Mouse (Mus musculus): ENCODE data around the gene Hdc. TPM values are rescaled to one million over a fixed set of nuclear protein-coding genes. Genes with fewer than 3 reads are reported as not detected.

The Hdc gene
- total RNA-seq, 2 experiments from 2014 or later = 2.6 to 25.9 TPM

GRCm38 (mm10) chr2:126601918-126602600 lies 17.0 kb downstream of the Hdc start:
- no peak for DNase-seq

GRCm38 (mm10) chr2:126600533-126600932 lies 18.6 kb downstream of the Hdc start:
- peak; percentile 23 to 38 for DNase-seq

- no peak for DNase-seq
Measured at GRCm38 (mm10) chr2:126599005-126599404, 20.1 kb downstream of the Hdc start.

- DNase-seq = no peak
Measured at GRCm38 (mm10) chr2:126598359-126598758, 20.7 kb downstream of the Hdc start.

- DNase-seq = no peak
Measured at GRCm38 (mm10) chr2:126597279-126598241, 21.5 kb downstream of the Hdc start.

- DNase-seq = no peak
Measured at GRCm38 (mm10) chr2:126596347-126597072, 22.6 kb downstream of the Hdc start.

- DNase-seq = peak; percentile 73 to 89
Measured at GRCm38 (mm10) chr2:126593831-126594610, 25.1 kb downstream of the Hdc start.

GRCm38 (mm10) chr2:126591304-126591703 lies 27.8 kb downstream of the Hdc start:
- no peak for DNase-seq

GRCm38 (mm10) chr2:126587468-126587867 lies 31.6 kb downstream of the Hdc start:
- DNase-seq = no peak

GRCm38 (mm10) chr2:126584621-126585369 lies 34.3 kb downstream of the Hdc start:
- no peak for DNase-seq

- DNase-seq = no peak
Measured at GRCm38 (mm10) chr2:126583960-126584359, 35.1 kb downstream of the Hdc start.

GRCm38 (mm10) chr2:126579282-126579681 lies 39.8 kb downstream of the Hdc start:
- DNase-seq = no peak

- DNase-seq = no peak
Measured at GRCm38 (mm10) chr2:126577362-126577761, 41.7 kb downstream of the Hdc start.

GRCm38 (mm10) chr2:126575391-126576176 lies 43.5 kb downstream of the Hdc start:
- DNase-seq = no peak

- DNase-seq = no peak
Measured at GRCm38 (mm10) chr2:126572747-126573146, 46.4 kb downstream of the Hdc start.

- no peak for DNase-seq
Measured at GRCm38 (mm10) chr2:126572163-126572562, 46.9 kb downstream of the Hdc start.

GRCm38 (mm10) chr2:126563411-126564105 lies 55.5 kb downstream of the Hdc start:
- DNase-seq = peak in 1 of 2 experiments; percentile 19

- DNase-seq = no peak
Measured at GRCm38 (mm10) chr2:126560094-126560493, 59.0 kb downstream of the Hdc start.

GRCm38 (mm10) chr2:126555533-126555932 lies 63.6 kb downstream of the Hdc start:
- no peak for DNase-seq

GRCm38 (mm10) chr2:126553291-126553639 lies 65.8 kb downstream of the Hdc start:
- no peak for DNase-seq

Data from adrenal gland, postnatal 36 days (tissue).